Mouse (Mus musculus) lung, postnatal 0 days (tissue): ENCODE measurements around the gene Igflr1. TPM values are rescaled to one million over a fixed set of nuclear protein-coding genes. Genes with fewer than 3 reads are reported as not detected.

ENCODE experiments used
- ATAC-seq: fragments of 200-750 bp; cut with Nextera tagmentation; 2 replicates; pipeline ENCODE4 v1.8.0; 2017; ENCODE audit warnings: moderate library complexity
- DNase-seq: peaks from one replicate; pipeline ENCODE4 v3.0.0-alpha.2; 2016; ENCODE audit warnings: low spot score
- H3K27ac ChIP-seq: fragments of 300-500 bp; sonication (generic); 2 replicates; pipeline ENCODE4 v1.5.1; 2014; ENCODE audit warnings: antibody characterized with exemption, mild to moderate bottlenecking, low read length, mixed read lengths
- H3K27me3 ChIP-seq: fragments of 300-500 bp; sonication (generic); replicated peaks from 2 replicates; pipeline ENCODE4 v1.6.1; 2014; ENCODE audit warnings: low read length, mixed read lengths; ENCODE audit not compliant: insufficient read depth
- H3K36me3 ChIP-seq: fragments of 300-500 bp; sonication (generic); 2 replicates; pipeline ENCODE4 v1.6.1; 2014; ENCODE audit warnings: low read length, mixed read lengths; ENCODE audit not compliant: insufficient read depth
- H3K4me1 ChIP-seq: fragments of 300-500 bp; sonication (generic); 2 replicates; pipeline ENCODE4 v1.6.1; 2014; ENCODE audit warnings: antibody characterized with exemption, low read depth, low read length, mixed read lengths; ENCODE audit not compliant: insufficient read depth
- H3K4me2 ChIP-seq: fragments of 300-500 bp; sonication (generic); replicated peaks from 2 replicates; pipeline ENCODE4 v1.6.1; 2014; ENCODE audit warnings: low read depth, mild to moderate bottlenecking, low read length, moderate library complexity, mixed read lengths
- H3K4me3 ChIP-seq: fragments of 300-500 bp; sonication (generic); 2 replicates; pipeline ENCODE4 v1.5.1; 2014; ENCODE audit warnings: low read depth, low read length
- H3K9ac ChIP-seq: fragments of 300-500 bp; sonication (generic); replicated peaks from 2 replicates; pipeline ENCODE4 v1.6.1; 2014; ENCODE audit warnings: low read depth, mild to moderate bottlenecking
- H3K9me3 ChIP-seq: fragments of 300-500 bp; sonication (generic); 2 replicates; pipeline ENCODE4 v1.6.1; 2016; ENCODE audit warnings: low read length, mixed read lengths
- CTCF ChIP-seq: IDR thresholded peaks from 2 replicates; pipeline ENCODE4 v1.5.1; 2016; ENCODE audit warnings: antibody characterized with exemption, mild to moderate bottlenecking
- EP300 ChIP-seq: IDR thresholded peaks from 2 replicates; pipeline ENCODE4 v1.6.1; 2016; ENCODE audit warnings: antibody characterized with exemption, mild to moderate bottlenecking, control low read depth
- WGBS: fragments of 180-500 bp; shearing (Covaris S2); extraction: QIAGEN DNeasy Blood & Tissue Kit; methylation state at CpG from one replicate; pipeline ENCODE4 v1.1.7; 2014; 5-methylcytosine and 5-hydroxymethylcytosine counted together
- polyA plus RNA-seq: library from polyadenylated mRNA; unstranded; fragments of >200 nt; fragmentation: Nextera tagmentation; extraction: Ambion mirVana; gene quantifications from 2 replicates; pipeline ENCODE4 v1.2.1, GENCODE M21; 2015

Gene Igflr1
- polyA plus RNA-seq, 1 experiment from 2014 or later, result 3.2 TPM

- WGBS, result 88% methylated on average over 10 of the region's 10 CpGs
- TF ChIP-seq EP300, result no peak
- TF ChIP-seq CTCF, result no peak
- Histone ChIP-seq H3K9ac (no peak overlapping the region), H3K9me3 (no peaks in the 10 kb centered on the region), H3K4me3 (no peak overlapping the region), H3K4me1 (peaks cover 4% of the 10 kb centered on the region), H3K4me2 (no peak overlapping the region), H3K27me3 (no peaks in the 10 kb centered on the region), H3K27ac (no peak overlapping the region), H3K36me3 (peaks cover 33% of the 10 kb centered on the region)
- ATAC-seq, result no peak
- DNase-seq, result no peak
These were observed 19.1 kb downstream of the Igflr1 start for GRCm38 (mm10) chr7:30584339-30584738.

- Histone ChIP-seq H3K4me2 (no peak overlapping the region), H3K36me3 (peaks cover 25% of the 10 kb centered on the region; the same call in 1 of the 2 replicates), H3K27me3 (no peaks in the 10 kb centered on the region), H3K9me3 (no peaks in the 10 kb centered on the region), H3K4me3 (no peak overlapping the region), H3K9ac (no peak overlapping the region), H3K4me1 (peaks cover 4% of the 10 kb centered on the region), H3K27ac (no peak overlapping the region)
- TF ChIP-seq EP300, result no peak
- 95% methylated on average over 7 of the region's 7 CpGs for WGBS
- no peak for ATAC-seq
- no peak for DNase-seq
These were observed 19.9 kb downstream of the Igflr1 start for GRCm38 (mm10) chr7:30585170-30585569.

GRCm38 (mm10) chr7:30586455-30587020, 21.3 kb downstream of the Igflr1 start:
- DNase-seq (no peak), ATAC-seq (no peak)
- 86% methylated on average over 28 of the region's 28 CpGs for WGBS
- peaks cover 4% of the 10 kb centered on the region for H3K4me1 ChIP-seq
- H3K36me3 ChIP-seq, result peaks cover 15% of the 10 kb centered on the region; the same call in 1 of the 2 replicates
- no peak overlapping the region for H3K4me3 ChIP-seq
- no peak overlapping the region for H3K27ac ChIP-seq
- TF ChIP-seq CTCF, result no peak
- TF ChIP-seq EP300, result no peak
- H3K9me3 ChIP-seq, result no peaks in the 10 kb centered on the region
- H3K4me2 ChIP-seq, result no peak overlapping the region
- no peak overlapping the region; the same call in 1 of the 2 replicates for H3K9ac ChIP-seq
- H3K27me3 ChIP-seq, result no peaks in the 10 kb centered on the region

GRCm38 (mm10) chr7:30587842-30588667, 22.8 kb downstream of the Igflr1 start:
- Histone ChIP-seq H3K4me3 (peak overlapping the region; percentile 95), H3K27ac (peak overlapping the region; percentile 94), H3K36me3 (0 out of 2 replicates have a peak, but pooled peaks cover 13% of the 10 kb centered on the region), H3K9me3 (no peaks in the 10 kb centered on the region), H3K4me1 (peaks cover 4% of the 10 kb centered on the region), H3K9ac (peak overlapping the region; percentile 97), H3K27me3 (no peaks in the 10 kb centered on the region), H3K4me2 (peak overlapping the region; percentile 73)
- peak; percentile 11 for ATAC-seq
- WGBS, result 1% methylated on average over 61 of the region's 67 CpGs
- TF ChIP-seq CTCF (no peak), EP300 (no peak)
- DNase-seq, result peak; percentile 39

GRCm38 (mm10) chr7:30588676-30589434, 23.6 kb downstream of the Igflr1 start, which contains the start of gene Kmt2b:
Gene Kmt2b, minus strand, starts transcription at chr7:30588726.
- TF ChIP-seq EP300 (no peak), CTCF (no peak; the same call in 1 of the 2 replicates)
- under 1% methylated on average over 43 of the region's 68 CpGs for whole genome bisulfite sequencing

More at GRCm38 (mm10) chr7:30588676-30589434, 23.6 kb downstream of the Igflr1 start, which contains the start of gene Kmt2b:
- Histone ChIP-seq H3K27ac (peak within 1 kb of the TSS; percentile 94), H3K36me3 (0 out of 2 replicates have a peak, but pooled peaks cover 10% of the 10 kb centered on the region), H3K4me3 (peak within 1 kb of the TSS; percentile 95), H3K27me3 (no peaks in the 10 kb centered on the region), H3K4me1 (peaks cover 4% of the 10 kb centered on the region), H3K4me2 (peak within 1 kb of the TSS; percentile 73), H3K9me3 (no peaks in the 10 kb centered on the region), H3K9ac (peak within 1 kb of the TSS; percentile 97)
- peak; percentile 99 for DNase-seq
- peak; percentile 96 for ATAC-seq
